8 mouse cellular contexts compared by ENCODE assay signal in genomic region chr10:110918414-110919391, GRCm38 (mm10). TPM values are rescaled to one million over a fixed set of nuclear protein-coding genes. Genes with fewer than 3 reads are reported as not detected.
DNase-seq lines count a peak whose midpoint lies in the region; ATAC-seq lines count a peak whose summit lies in the region.

No protein-coding gene starts in this region.

- no peaks in the 10 kb centered on the region for H3K27me3 ChIP-seq in kidney, embryonic 14.5 days (ENCODE audit: control insufficient read depth, insufficient read depth, low read length)
- no peaks in the 10 kb centered on the region for H3K27me3 ChIP-seq in heart, embryonic 13.5 days (replicated peaks)
- H3K27me3 ChIP-seq in liver, embryonic 11.5 days (replicated peaks; ENCODE audit: control insufficient read depth, insufficient read depth, low read length): no peaks in the 10 kb centered on the region
- H3K27me3 ChIP-seq in neural tube, embryonic 12.5 days (replicated peaks): no peaks in the 10 kb centered on the region

- 15% methylated on average over 26 of the region's 26 CpGs for WGBS in kidney, embryonic 14.5 days
- 12% methylated on average over 26 of the region's 26 CpGs for WGBS in heart, embryonic 13.5 days
- 19% methylated on average over 26 of the region's 26 CpGs for WGBS in liver, embryonic 11.5 days
- 15% methylated on average over 26 of the region's 26 CpGs for WGBS in neural tube, embryonic 12.5 days

- H3K4me1 ChIP-seq in kidney, embryonic 14.5 days (ENCODE audit: control insufficient read depth, insufficient read depth, low read length): 0 out of 2 replicates have a peak, but pooled peaks cover 3% of the 10 kb centered on the region
- peaks cover 39% of the 10 kb centered on the region for H3K4me1 ChIP-seq in heart, embryonic 13.5 days
- peaks cover 9% of the 10 kb centered on the region for H3K4me1 ChIP-seq in liver, embryonic 11.5 days (replicated peaks; ENCODE audit: control insufficient read depth, insufficient read depth, low read length)
- peaks cover 23% of the 10 kb centered on the region for H3K4me1 ChIP-seq in neural tube, embryonic 12.5 days

- DNase-seq in kidney, adult 9 months: no peak
- DNase-seq in c-Kit-positive CD71-negative TER-119-negative erythroid progenitor cells, embryonic 14.5 days (ENCODE audit: low read depth): peak; percentile 53
- peak; percentile 60 for DNase-seq in liver, embryonic 11.5 days (ENCODE audit: low spot score)
- no peak for DNase-seq in left cerebral cortex, adult 18-20 months (ENCODE audit: low spot score in 2 of 2)
- DNase-seq in urinary bladder, postnatal 25 days (ENCODE audit: low spot score): no peak

- peak overlapping the region; percentile 79 for H3K4me2 ChIP-seq in kidney, embryonic 14.5 days (replicated peaks; ENCODE audit: low read depth, low read length)
- peak overlapping the region; percentile 77 for H3K4me2 ChIP-seq in heart, embryonic 13.5 days
- peak overlapping the region; percentile 98 for H3K4me2 ChIP-seq in liver, embryonic 11.5 days
- H3K4me2 ChIP-seq in neural tube, embryonic 12.5 days (replicated peaks): peak overlapping the region; percentile 74

- peak overlapping the region; percentile 97; the same call in 1 of the 2 replicates for H3K27ac ChIP-seq in kidney, embryonic 14.5 days (ENCODE audit: low read depth, low read length)
- H3K27ac ChIP-seq in heart, embryonic 13.5 days (replicated peaks): peak overlapping the region; percentile 99
- H3K27ac ChIP-seq in liver, embryonic 11.5 days (ENCODE audit: low read depth, low read length): peak overlapping the region; percentile 83
- H3K27ac ChIP-seq in neural tube, embryonic 12.5 days: no peak overlapping the region

- H3K4me3 ChIP-seq in kidney, embryonic 14.5 days (ENCODE audit: low read length): peak overlapping the region; percentile 70
- H3K4me3 ChIP-seq in heart, embryonic 13.5 days: peak overlapping the region; percentile 69
- H3K4me3 ChIP-seq in liver, embryonic 11.5 days (ENCODE audit: low read depth, low read length): peak overlapping the region; percentile 65
- H3K4me3 ChIP-seq in neural tube, embryonic 12.5 days: peak overlapping the region; percentile 65

- H3K9me3 ChIP-seq in kidney, embryonic 14.5 days (ENCODE audit: control insufficient read depth, low read length): no peaks in the 10 kb centered on the region
- no peaks in the 10 kb centered on the region for H3K9me3 ChIP-seq in heart, embryonic 13.5 days
- H3K9me3 ChIP-seq in liver, embryonic 11.5 days (ENCODE audit: control insufficient read depth, low read length): peaks cover 2% of the 10 kb centered on the region; the same call in 1 of the 2 replicates
- no peaks in the 10 kb centered on the region for H3K9me3 ChIP-seq in neural tube, embryonic 12.5 days

- H3K9ac ChIP-seq in kidney, embryonic 14.5 days (ENCODE audit: low read depth, low read length): peak overlapping the region; percentile 79; the same call in 1 of the 2 replicates
- peak overlapping the region; percentile 96 for H3K9ac ChIP-seq in heart, embryonic 13.5 days
- H3K9ac ChIP-seq in liver, embryonic 11.5 days (ENCODE audit: low read depth, low read length): peak overlapping the region; percentile 20; the same call in 1 of the 2 replicates
- peak overlapping the region; percentile 78; the same call in 1 of the 2 replicates for H3K9ac ChIP-seq in neural tube, embryonic 12.5 days

- H3K36me3 ChIP-seq in kidney, embryonic 14.5 days (ENCODE audit: control insufficient read depth, insufficient read depth, low read length): no peaks in the 10 kb centered on the region
- H3K36me3 ChIP-seq in heart, embryonic 13.5 days: no peaks in the 10 kb centered on the region
- no peaks in the 10 kb centered on the region for H3K36me3 ChIP-seq in liver, embryonic 11.5 days (ENCODE audit: control insufficient read depth, insufficient read depth, low read length)
- no peaks in the 10 kb centered on the region for H3K36me3 ChIP-seq in neural tube, embryonic 12.5 days

- no peak for ATAC-seq in kidney, embryonic 14.5 days (ENCODE audit: low FRiP score, low TSS enrichment)
- ATAC-seq in heart, embryonic 13.5 days (ENCODE audit: extremely low read depth, insufficient number of reproducible peaks, low FRiP score, low TSS enrichment): no peak
- 0 out of 2 replicates have a peak, but pooled peaks have one; percentile 6 for ATAC-seq in liver, embryonic 11.5 days (replicated peaks; ENCODE audit: low FRiP score)
- no peak for ATAC-seq in neural tube, embryonic 12.5 days (ENCODE audit: low FRiP score, low read depth)

RNA-seq across cellular contexts. Expression of gene Csrp2, which starts 0.9 kb away (rescaled TPM):
- 157 and 158 TPM in 2 replicates for polyA plus RNA-seq in kidney, embryonic 14.5 days (2014; fragmentation: Nextera tagmentation; extraction: Ambion mirVana)
- 377 and 414 TPM in 2 replicates for polyA plus RNA-seq in heart, embryonic 13.5 days (2015; fragmentation: Nextera tagmentation; extraction: Ambion mirVana)
- polyA plus RNA-seq in liver, embryonic 11.5 days (2014; fragmentation: Nextera tagmentation; extraction: Ambion mirVana): 64.4 and 72.4 TPM in 2 replicates
- 150 and 151 TPM in 2 replicates for polyA plus RNA-seq in neural tube, embryonic 12.5 days (2016; fragmentation: Nextera tagmentation; extraction: Ambion mirVana)
- 1 to 10 TPM; 6.4 to 8.6 TPM for total RNA-seq in left cerebral cortex, adult 18-20 months (2021)

Comparison
In these comparisons a context has a peak if more than half of its experiments do, and no peak if none do; other contexts are left out.
1. H3K9ac ChIP-seq: peak in every context shown above with its lines; median percentile 96 in heart, embryonic 13.5 days; 79 in kidney, embryonic 14.5 days; 78 in neural tube, embryonic 12.5 days; 20 in liver, embryonic 11.5 days.
2. DNase-seq: peak in c-Kit-positive CD71-negative TER-119-negative erythroid progenitor cells, embryonic 14.5 days (single experiment) and liver, embryonic 11.5 days (single experiment); none in kidney, adult 9 months (single experiment), left cerebral cortex, adult 18-20 months (0 of 2) and urinary bladder, postnatal 25 days (single experiment).
3. Peak in every context shown above with its lines, with median percentiles within 50 percentile points of each other: H3K4me2 ChIP-seq and H3K4me3 ChIP-seq.